Mouse (Mus musculus) embryo, embryonic 10.5 days (tissue): Measurements from ENCODE around the gene Itsn1.

Experiments used
- DNase-seq: peaks from one replicate; pipeline ENCODE4 v3.0.0-alpha.2; 2015; ENCODE audit warnings: low spot score

The Itsn1 gene

DNA sequence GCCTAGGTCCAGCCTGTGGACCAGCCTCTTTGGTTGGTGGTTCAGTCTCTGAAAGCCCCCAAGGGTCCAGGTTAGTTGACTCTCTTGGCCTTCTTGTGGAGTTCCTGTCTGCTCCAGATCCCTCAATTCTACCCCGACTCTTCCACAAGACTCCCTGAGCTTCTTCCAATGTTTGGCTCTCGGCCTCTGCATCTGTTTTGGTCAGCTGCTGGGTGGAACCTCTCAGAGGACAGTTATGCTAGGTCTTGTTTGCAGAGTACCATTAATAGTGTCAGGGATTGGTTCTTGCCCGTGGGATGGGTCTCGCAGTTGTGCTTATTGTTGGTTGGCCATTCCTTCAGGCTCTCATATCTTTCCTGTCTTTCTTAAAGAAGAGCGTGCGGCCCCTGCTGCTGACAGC, 39.5 kb downstream of the Itsn1 start:
- no peak for DNase-seq

DNA sequence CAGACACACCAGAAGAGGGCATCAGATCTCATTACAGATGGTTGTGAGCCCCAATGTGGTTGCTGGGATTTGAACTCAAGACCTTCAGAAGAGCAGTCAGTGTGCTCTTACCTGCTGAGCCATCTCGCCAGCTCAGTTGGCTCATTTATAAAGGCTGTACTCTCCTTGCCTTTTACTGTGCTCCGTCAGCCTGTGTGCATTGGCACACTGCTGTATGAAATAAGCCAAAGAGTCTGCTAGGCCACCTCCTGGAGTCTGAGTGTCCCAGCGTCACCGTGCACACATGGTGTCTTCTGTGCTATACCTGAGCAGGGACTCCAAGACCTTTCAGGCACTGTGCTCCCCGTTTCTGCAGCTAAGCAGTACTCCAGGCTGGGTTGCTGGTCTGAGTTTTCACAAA, 40.8 kb downstream of the Itsn1 start:
- DNase-seq = no peak

DNA sequence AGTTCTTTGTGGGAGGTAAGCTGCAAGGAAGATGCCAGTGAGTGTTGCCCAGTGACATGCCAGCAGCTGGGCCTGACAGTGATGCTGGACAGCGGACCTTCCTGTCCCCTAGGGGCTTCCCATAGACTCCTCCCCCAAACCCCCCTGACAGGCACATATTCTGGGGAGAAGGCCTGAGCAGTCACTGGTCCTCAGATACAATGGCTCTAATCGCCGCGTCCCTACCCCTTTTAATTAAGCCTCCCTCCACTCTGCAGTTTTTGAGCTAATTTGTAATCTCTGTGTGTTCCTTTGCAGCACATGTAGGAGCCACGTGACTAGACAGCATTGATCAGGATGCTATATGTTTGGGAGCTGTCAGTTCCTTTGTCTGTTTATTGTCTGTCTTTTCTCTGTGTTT, 41.6 kb downstream of the Itsn1 start:
- peak; percentile 73 for DNase-seq

DNA sequence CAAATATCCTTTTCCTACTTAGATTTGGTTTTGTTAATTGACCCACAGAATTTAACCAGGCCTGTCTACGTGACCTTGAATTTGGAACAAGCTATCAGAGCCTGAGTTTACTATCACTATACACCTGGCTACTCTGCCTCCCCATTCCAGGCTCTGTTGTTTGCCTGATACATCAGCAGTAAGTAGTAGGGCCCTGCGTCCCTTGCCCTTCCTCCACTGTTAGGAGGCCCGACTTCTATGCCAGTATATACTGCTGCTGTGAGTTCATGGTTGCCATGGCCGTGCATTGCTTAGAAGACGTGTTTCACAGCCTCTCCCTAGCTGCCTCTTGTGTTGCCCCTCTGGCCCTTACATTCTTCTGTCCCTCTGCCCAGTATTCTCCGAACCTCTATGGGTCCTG, 42.3 kb downstream of the Itsn1 start:
- no peak for DNase-seq

DNA sequence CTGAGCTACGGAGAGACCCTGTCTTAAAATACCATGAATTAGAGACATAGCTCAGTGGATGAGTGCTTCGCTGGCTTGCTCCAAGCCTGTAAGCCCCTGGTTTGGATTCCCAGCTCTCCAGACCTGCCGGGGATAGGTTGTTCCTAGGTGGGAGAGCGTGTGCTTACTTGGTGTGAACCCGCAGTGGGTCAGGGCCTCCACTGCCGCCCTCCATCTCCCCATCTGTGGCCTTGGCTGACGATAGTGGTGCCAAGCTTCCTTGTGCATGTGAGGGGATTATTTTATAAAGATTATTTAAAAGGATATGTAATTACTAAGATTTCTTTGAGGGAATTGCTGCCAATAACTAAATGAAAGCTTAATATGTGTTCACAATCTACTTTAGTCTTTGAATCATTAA, 43.5 kb downstream of the Itsn1 start:
- DNase-seq = no peak

DNA sequence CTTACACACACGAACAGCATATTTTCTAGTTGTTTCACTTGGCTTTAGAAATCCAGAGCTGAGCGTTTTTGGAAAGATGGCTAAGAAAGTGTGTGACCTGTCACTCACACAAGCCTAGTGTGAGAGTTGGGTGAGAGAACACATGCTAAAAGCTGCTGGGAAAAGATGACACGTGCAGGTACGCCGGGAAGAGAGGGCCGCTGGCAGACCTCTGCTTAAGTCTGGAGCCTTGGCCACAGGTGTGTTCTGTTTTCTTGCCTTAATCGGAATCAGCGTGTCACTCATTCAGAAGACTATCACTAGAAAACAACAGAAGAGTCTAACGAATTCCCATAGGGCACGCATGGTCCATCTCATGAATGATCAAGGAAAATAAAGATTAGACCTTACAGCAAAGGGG, 50.5 kb downstream of the Itsn1 start:
- no peak for DNase-seq

DNA sequence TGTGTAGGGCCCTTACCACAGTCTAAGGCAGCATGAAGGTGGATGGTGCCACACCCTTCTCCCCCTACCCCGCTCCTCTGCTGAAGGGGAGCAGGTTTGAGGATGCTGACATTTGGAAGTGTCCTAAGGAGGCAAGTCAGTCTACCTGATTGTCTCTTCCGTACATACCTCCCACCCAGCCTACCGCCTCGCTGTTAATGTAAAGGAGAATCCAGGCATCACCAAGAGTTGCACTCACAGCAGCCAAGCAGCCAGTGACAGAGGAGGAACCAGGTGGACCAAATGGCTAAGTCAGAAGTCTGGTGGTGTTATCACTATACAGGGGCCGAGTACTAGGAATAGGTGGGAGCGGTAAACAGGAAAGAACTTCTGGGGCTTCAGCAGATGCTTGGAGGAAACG, 51.1 kb downstream of the Itsn1 start:
- no peak for DNase-seq

DNA sequence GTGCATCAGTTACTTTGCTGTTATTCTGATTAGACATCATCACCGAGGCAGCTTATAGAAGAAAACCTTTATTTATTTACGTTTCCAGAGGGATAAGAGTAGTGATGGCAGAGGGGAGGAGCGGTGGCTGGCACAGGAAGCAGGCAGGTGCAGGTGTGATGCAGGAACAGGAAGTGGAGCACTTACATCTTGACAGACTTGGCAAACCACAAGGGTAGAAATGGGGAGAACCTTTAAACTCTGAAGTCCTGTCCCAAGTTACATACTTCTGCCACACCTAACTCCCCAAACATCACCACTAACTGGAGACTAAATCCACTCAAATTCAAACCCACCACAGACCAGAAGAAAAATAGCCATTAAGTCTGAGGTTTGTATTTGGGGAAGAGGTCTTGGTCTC, 51.7 kb downstream of the Itsn1 start:
- no peak for DNase-seq

DNA sequence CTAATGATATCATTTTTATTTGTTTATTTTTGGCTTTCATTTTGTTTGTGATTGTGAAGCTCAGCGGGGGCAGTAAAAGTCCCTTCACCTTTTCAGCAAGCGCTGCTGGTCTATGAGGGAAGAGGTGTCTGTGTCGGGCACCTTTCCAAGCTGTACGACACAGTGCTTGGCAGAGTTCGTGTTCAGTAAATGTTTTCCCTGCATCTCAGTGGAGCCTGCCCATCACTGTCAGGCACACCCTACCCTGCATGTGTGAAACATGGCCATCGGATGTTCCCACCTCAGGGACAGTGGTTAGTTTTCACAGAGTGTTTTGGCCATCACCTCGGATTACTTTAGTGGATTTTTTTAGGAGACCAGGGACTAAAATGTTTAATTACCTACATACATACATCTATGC, 54.1 kb downstream of the Itsn1 start:
- DNase-seq = no peak

DNA sequence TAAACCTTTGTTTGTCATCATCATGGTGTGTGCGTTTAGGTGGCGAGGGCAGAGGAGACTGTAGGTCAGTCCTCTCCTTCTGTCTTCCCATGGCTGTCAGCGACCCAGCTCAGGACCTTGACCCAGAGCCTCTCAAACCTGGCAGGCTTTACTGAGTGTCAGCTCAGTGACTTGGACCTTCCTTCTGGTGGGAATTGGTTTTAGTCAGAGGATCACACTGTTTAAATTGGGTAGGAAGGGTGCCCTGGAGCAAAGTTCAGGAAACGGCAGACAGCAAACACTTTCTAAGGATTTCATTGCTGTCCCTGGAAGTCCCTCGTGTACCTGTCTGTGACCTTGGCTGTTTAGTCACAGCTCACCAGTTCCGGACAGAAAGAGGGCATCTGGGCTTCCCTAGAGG, 55.2 kb downstream of the Itsn1 start:
- DNase-seq = no peak

DNA sequence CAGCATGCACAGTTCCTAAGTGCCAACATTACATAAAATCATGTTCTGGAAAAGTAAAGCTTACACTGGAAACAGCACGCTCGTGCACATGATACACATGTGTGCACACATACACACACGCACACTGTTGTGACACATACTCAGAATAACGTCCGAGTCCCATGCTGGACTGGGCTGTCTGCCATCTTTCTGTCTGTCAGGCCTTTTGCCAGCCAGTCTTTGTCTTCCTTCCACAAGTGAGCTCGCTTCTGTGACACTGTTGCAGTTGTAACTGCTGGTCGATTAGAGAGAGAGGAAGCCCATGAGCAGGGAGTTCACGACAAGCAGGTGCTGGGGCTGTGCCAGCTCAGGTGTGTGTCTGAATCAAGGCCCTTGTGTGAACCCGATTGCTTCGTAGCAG, 57.3 kb downstream of the Itsn1 start:
- DNase-seq = no peak

DNA sequence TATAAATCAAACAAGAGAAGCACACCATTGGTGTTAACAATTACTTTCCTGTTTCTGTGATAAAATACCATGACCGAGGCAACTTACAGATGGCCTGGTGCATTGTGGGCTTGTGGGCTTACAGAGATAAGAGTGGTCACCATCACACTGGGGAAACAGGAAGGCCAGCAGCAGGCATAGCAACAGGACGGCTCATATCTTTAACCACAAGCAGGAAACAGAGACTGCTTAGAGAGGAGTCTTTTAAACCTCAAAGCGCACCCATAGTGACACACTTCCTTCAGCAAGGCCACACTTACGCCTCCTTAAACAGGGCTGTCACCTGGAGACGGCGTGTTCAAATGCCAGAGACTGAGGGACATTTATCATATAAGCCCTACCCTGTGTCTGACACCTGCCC, 60.6 kb downstream of the Itsn1 start:
- DNase-seq = peak; percentile 7

DNA sequence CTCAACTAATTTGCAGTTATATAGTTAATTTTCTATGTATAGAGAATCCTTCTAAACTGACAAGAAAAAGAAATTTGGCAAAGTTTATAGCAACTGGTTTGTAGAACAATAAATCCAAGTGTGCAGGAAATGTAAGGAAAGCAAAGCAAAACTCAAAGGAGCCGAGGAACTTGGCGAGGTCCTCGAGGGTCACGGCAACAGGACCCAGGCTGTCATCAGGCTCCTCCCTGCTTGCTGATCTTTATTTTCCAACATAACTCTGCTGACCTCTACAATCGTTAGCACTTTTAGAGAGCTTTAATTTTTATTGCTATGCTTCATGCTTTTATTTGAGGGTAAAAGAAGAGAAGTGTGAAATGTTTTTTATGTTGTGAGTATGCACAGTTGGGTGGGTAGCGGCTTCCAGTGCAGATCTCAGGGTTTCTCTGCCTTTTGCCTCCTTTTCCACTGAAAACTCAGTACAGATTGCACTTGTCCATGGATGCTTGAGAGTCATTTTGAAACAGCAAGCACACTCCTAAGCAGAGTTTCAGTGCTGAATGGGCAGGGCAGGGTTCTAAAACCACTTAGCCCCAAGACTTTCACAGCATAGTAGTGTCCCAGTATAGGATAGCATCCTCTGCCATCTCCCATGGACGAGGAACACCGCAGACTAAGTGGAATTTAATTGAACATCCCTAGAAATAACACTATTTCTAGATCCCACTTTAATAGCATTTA, 63.6 kb downstream of the Itsn1 start:
- no peak for DNase-seq

DNA sequence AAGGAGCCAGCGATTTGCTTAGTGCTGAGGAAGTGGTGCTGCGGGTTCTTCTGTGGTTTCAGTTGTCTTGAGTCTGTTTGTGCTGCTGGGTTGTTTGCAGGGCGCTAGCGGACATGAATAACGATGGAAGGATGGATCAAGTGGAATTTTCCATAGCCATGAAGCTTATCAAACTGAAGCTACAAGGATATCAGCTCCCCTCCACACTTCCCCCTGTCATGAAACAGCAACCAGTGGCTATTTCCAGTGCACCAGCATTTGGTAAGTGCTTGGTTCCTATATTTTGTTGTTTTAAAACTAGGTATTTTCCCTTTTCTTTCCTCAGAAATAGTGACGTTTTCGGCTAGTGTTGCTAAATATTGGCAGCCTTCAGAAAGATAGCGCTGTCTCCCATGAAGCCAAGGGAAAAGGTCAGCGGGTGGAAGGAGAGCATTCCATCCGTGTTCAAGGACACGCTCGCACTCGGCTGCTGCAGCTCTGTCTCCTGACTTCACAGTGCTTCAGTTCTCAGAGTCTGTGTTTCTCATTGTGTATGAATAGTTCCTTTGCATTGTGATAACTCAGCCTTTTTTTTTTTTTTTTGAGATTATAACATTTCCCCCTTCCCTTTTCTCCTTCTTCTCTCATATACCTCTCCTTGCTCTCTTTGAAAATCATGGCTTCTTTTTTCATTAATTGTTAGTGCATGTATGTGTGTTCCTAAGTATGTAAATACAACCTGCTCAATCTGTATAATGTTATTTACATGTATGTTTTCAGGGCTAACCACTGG, 64.6 kb downstream of the Itsn1 start:
- DNase-seq = no peak

DNA sequence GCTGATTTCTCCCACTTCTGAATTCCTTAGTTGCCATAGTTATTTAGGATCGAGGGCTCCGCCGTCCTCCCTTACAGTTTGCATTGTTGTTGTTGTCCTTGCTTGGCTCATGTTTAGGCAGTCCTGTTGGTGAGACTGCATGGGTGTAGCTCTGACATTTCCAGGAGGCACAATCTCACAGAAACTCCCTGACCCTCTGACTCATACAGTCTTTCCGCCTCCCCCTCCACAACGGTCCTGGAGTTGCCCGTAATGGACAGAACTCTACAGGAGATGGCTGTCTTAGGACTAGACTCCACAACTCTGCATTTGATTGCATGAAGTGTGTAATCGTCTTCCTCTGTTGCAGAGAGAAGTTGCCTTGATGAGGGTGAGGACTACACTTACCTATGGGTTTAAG, 65.2 kb downstream of the Itsn1 start:
- DNase-seq = no peak

DNA sequence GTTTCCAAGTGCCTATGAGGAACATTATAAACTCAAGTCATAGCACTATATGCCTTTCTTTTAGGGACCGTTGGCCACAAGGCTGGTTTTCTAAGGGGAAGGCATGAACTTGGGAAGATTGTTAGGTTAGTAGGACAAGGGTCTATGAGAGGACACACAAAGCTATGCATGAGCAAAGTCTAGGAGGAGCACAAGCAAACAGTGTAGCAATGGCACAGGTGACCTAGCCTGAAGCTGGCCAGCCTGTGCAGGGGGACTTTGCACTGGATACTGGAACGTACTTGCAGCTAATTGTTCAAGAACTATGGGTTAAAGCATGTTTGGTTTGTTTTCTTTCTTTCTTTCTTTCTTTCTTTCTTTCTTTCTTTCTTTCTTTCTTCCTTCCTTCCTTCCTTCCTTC, 66.0 kb downstream of the Itsn1 start:
- DNase-seq = no peak

DNA sequence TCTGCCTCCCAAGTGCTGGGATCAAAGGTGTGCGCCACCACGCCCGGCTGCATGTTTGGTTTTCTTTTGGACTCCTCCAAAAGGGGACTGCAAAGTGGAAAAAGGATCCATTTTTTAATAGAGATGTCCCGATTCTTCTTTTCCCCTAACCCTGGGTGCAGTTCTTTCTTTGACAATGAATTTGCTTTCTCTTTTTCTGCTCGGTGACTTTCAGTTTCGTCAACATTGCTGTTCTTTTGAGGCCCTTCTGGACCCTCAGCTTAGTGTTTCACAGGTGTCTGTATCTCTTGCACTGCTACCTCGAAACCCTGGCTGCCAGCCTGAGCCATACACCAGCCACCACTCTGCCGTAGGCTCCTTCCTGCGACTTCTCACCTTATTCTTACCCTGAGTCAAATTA, 66.5 kb downstream of the Itsn1 start:
- no peak for DNase-seq

DNA sequence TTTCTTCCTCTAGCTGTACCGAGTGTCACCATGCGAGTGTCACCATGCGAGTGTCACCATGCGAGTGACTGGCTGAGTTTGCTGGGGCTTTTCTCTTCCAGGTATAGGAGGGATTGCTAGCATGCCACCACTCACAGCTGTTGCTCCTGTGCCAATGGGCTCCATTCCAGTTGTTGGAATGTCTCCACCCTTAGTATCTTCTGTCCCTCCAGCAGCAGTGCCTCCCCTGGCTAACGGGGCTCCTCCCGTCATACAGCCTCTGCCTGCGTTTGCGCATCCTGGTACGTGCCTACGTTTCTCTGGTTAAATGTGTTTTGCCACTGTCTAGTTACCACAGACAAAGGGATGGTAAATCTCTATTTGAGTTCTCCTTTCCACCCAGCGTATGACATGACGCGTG, 72.3 kb downstream of the Itsn1 start:
- no peak for DNase-seq

DNA sequence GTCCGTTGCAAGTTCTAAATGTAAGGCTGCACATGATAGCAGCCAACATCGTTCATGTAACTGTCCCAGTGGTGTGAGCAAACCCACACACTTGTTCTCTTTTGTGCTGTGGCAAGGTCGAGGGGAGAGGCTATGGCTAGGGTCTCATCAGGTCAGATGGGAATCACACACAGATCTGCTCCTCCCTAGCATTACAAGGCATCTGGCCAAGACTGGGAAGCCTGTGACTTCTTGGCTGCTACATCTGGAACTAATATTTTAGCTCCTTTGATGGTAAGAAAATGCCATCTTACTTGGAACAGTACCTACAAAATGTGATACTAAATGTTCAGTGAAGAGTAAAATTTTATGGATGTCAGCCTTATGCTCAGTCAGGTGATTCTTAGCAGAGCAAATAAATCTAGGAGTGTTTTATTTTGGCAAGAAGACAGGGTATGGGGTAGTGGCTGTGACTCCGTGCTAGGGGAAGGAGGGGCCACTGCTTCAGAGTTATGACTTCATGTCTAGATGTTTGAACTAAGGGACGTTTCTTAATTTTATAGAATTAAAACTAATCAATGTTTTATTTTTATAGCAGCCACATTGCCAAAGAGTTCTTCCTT, 73.5 kb downstream of the Itsn1 start:
- peak; percentile 27 for DNase-seq

DNA sequence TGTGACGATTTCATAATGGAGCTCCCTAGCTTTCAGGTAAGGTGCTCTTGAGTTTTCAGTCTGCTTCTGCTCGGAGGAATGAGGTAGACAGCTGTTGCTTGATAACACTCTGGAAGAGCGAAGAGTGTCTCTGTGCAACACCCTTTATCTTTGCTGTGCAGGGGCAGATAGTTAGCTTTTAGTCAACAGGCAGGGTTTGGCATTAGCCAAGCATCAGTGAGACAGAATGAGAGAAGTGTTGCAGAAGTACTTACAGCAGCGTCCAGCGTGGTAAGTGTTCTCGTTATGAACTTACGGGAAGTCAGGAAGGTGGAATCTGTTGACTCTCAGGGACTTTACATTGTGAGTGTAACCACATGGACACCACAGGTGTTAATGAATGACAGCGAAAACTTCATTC, 75.3 kb downstream of the Itsn1 start:
- DNase-seq = peak; percentile 7

DNA sequence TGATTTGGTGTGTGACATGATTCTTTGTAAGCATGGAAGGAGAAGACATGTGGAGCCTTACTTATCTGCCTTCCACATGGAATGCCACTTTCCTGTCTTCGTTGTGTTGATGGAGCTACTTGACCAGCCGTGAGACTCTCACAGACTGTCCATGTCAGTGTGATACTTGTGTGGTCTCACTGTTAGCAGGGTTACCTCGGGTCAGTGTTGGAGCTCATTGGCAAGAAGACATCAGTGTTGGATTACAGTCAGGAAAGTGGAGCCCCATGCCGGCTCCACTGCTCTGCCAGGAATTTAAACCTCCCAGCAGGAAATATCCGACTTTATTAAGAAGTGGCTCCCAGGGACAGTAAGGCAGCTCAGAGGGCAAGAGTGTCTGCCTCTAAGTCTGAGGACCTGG, 75.8 kb downstream of the Itsn1 start:
- peak; percentile 39 for DNase-seq

DNA sequence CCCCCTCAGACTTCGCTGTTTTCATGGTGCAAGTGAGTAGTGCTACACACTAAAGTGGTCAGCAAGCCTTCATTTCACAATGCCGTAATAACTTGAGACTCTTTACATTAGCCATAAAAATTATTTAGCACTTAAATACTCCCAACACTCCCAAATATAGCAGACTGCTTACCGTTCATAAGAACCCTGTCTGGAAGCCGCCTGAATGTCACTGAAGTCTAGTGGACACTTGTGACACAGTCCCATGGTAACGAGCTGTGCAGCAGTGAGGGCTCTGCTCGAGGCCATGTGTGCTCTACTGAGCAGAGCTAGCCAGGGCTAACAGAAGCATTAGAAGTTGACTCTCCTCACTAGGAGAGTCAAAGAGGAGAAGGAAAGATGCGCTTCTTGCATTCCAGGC, 81.2 kb downstream of the Itsn1 start:
- DNase-seq = no peak

DNA sequence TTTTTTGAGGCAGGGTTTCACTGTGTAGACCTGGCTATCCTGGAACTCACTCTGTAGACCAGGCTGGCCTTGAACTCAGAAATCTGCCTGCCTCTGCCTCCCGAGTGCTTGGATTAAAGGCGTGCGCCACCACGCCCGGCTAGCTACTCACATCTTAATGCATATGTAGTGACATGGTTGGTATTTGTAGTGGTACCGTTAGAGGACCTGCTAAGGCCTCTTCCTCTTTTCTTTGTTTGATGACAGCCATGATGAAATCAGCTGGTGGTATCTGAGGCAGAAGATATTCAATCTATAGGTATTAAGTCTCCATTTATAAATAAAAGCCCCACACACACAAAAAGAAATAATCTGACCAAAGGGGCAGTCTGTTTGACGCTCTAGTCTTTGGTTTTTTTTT, 82.3 kb downstream of the Itsn1 start:
- DNase-seq = no peak

DNA sequence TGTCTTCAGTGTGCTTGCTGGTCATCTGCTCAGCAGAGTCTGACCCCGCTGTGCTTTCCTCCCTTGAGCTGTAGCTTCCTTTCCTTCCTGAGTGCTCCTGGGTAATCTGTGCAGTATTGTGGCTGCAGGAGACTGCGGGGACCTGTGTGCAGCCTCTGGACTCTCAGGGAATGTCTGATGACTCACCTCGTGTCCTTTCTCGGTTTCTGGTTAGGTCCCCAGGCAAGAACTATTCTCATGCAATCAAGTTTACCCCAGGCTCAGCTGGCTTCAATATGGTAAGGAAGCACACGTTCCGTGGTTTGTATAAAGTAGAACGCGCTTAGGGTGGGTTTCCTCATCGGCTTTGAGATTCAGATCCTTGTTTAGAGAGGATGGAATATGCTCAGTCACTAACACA, 82.8 kb downstream of the Itsn1 start:
- no peak for DNase-seq
